Mouse (Mus musculus) WW6 (cell line): ENCODE data around the gene Fbxl4.
"Not testable (repeated sequence)": the region's sequence is repeated elsewhere in the genome, so short reads cannot be mapped to it uniquely, and the experiment has no call there.

Experiments
- DNase-seq: peaks from one replicate; pipeline ENCODE4 v3.0.0-alpha.2; 2013; ENCODE audit warnings: low read depth, low spot score

Fbxl4 gene

DNA sequence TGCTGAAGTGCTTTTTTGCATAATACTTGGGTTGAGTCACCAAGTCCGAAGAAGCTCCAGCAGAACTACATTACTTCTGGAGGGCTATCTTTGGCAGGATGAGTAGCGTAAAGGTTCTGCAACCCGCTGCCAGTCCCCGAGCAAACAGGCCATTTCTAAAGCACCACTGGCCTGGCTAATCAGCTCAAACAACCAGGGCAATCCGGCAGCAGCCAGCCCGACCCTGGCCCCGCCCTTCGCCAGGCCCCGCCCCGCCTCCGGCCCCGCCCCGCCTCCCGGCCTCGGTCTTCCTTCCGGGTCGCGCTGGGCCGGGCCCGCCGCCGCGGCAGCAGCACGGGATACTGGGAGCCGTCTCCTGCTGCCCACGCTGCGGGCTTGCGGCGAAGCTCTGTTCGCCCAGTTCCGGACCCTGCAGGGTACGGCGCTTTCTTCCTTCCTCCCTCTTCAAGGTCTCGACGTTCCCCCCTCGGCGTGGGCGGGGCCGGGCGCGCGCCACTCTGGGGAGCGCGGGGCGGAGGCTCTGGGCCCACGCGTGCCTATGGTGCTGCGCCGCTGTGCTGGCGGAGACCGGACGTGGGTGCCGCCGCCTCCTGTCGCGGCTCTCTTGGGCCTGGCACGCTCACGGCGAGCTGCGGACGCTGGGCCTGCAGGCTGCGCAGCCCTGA, at the start of gene Fbxl4:
Gene Fbxl4 (plus strand): TSS at position 278 of the 665 bp plus-strand sequence.
- DNase-seq: peak; percentile 43

DNA sequence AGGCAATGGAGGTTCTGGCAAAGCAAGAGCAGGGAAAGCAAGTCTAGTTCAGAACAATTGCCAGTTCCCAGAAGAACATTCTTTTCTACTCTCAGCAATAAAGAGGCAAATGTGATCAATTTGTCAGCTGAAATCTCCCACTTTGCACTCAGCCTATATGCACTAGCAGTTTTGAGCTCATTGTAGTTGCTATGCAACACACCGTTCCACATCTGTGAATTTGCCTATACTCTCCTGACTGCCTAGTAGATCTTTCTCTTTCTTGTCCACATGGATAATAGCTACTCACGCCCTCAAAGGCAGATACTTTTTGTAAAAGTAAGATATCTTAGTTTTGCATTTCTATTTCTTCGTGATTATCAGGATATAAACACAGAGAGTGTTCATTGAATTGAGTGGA, 42.8 kb upstream of the Fbxl4 start:
- DNase-seq: no peak

DNA sequence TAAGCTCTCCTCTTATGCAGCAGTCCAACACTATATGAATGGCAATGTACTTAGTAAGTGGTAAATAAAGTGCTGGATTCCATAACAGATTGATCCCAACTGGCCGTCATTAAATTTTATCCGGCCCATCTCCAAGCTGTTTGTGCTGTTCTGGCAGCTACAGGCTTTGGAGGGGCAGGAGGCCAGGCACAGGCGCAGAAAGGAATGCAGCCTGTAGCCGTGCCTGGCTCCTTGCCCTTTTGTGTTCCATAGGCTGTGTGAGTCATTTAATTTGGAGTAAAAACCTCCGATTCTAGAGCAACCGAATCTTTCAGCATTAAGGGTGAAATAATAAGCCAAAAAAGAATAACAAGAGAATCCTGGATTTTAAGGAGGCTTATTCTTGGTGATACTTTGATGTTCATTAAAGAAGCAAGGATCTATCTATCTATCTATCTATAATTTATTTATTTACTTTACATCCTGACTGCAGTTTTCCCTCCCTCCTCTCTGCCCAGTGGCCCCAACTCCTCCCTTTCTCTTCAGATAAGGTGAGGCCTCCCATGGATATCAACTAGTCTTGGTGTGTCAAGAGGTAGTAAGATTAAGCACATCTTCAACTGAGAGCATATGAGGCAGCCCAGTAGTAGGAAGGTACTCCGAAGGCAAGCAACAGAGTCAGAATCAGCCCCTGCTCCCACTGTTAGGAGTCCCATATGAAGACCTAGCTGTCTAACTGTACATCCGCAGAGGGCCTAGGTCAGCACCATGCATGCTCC, 14.3 kb upstream of the Fbxl4 start:
- no peak for DNase-seq

DNA sequence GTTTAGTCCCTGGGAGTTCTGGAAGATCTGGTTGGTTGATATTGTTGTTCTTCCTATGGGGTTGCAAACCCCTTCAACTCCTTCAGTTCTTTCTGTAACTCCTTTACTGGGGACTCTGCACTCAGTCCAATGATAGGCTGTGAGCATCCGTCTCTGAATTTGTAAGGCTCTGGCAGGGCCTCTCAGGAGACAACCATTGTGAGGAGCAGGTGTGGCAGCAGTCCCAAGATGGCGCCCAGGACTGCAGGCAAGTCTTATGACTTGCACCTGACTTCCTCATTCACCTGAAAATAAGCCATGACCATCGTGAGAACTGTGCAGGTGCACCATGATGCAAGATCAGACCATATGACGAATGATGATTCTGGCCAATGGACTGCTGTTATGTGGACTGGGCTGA, 8.3 kb upstream of the Fbxl4 start:
- not testable (repeated sequence) for DNase-seq

DNA sequence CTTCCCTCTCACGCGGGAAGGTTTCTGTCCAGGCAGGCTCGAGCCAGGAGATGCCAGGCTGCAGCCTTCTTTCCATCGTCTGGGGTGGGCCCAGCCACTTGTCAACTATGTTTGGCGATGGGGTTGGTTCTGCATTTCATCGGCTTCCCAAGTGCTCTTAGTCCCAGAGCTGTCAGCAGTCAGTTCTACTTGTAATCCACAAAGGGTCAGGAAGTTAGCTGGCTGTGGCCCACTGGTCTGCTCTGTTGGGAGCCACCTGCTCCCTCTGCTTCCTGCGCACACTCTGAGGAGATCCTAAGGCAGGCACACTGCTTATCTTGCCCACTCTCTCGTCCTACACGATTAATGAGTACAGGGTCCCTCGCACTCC, 573 bp downstream of the Fbxl4 start:
- DNase-seq: peak; percentile 28

DNA sequence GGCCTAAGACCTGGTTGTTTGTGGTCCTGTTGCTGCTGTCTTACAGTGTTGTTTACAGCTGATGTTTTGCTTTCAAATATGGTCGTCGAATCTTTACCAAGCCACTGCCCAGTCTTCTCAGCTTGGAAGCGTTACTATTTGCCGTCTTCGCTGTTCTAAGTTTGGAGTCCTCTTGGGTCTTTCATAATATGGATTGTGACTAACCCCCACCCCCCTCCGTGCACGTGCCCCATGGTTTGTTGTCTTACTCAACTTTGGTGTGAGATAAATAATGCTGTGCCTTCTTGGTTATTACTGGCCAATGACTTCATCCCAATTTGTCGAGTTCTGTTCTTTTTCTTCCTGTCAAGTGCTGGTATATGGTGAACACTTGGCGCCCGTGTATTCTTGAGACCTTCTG, 1.1 kb downstream of the Fbxl4 start:
- no peak for DNase-seq

DNA sequence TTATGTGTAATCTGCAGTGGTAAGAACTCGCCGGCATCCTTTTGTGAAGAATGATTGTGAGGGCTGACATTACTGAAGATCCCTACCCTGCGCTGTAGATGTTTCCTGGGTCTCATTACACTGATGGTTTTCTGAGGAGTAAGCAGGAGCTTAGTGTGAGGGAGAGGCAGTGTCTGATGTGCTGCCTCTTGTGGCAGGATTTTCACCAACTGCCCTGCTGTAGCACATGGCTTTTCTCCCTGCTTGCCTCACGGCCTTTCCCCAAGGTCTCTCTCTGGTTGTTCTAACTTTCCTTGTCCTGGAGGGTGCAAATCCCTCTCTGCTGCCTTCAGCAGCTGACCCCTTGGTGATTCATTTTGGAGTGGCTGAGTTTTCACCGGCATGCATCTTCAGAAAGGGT, 10.0 kb downstream of the Fbxl4 start:
- DNase-seq: no peak

DNA sequence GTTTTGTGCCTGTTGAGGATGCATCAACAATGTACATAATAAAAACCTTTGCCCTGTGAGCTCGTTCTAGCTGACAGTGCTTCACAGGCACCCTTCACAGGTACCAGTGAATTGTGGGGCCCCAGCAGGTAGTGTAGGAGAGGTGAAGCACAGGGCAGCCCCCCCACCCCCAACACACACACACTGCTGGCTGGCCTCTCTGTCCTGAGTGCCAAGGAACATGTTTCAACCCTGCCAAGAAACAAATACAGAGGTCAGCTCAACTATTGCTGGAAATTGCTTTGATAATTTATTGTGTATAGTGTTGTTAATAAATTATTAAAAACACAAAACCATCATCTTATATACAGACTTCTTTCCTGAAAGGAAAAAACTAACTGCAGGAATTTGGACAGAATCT, 21.2 kb downstream of the Fbxl4 start:
- no peak for DNase-seq

DNA sequence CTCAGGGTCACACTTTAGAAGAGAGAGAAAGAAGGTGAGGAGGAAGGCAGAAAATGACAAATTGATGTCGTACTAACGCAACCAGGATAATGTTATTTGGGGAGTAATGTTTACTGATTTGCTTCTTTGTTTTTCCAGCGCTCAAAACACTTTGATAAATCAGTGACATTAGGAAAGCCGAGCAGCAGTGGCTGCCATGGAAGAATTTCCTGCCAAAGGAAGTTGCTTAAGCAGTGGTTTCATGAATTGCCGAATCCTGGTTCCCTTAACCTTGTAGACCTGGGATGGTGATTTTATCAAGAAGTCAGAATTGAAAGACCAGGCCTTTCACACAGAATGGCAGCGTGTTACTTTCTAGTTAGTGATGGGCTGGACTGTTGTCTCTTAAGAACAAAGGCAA, 23.3 kb downstream of the Fbxl4 start:
- DNase-seq: no peak

DNA sequence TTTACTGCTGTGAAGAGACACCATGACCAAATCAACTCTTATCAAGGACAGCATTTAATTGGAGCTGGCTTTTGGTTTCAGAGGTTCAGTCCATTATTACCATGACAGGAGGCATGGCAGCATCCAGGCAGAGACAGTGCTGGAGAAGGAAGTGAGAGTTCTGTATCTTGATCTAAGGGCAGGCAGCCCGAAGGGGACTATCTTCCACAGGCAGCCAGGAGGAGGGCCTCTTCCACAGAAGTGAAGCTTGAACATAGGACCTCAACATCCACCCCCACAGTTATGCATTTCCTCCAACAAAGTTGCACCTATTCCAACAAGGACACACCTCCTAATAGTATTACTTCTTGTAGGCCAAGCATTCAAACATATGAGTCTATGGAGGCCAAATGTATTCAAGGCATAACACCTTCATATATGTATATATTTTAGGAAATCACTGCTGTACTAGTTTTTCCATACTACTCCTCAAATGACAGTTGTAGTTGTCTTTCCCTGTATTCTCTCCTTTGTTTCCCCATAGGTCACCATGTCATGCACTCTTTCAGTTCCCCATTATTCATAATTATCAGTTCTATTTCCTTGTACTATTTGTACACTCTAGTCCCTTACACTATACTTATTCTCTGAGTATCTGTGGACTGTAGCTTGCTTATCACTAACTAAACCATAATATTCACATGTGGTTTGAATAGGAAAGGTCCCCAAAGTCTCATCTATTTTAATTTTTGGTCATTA, 26.4 kb downstream of the Fbxl4 start:
- DNase-seq: no peak

DNA sequence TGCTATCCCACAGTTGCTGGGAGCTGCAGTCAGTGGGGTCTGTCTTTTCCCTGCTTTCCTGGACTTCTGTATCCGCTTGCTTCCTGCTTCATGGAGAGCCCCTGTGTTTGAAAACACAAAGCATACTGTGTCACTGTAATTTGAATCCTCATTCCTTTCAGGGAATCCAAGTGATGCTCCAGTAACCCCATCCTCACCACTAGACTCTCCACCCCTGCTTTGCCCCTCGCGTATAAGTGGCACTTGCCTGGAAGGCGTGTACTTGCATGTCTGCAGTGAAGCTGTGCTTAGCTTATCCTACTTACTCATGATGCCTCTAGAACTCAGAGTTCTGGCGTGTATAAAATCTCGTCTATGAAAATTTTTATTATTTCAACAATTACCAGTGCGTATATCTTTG, 32.7 kb downstream of the Fbxl4 start:
- no peak for DNase-seq

DNA sequence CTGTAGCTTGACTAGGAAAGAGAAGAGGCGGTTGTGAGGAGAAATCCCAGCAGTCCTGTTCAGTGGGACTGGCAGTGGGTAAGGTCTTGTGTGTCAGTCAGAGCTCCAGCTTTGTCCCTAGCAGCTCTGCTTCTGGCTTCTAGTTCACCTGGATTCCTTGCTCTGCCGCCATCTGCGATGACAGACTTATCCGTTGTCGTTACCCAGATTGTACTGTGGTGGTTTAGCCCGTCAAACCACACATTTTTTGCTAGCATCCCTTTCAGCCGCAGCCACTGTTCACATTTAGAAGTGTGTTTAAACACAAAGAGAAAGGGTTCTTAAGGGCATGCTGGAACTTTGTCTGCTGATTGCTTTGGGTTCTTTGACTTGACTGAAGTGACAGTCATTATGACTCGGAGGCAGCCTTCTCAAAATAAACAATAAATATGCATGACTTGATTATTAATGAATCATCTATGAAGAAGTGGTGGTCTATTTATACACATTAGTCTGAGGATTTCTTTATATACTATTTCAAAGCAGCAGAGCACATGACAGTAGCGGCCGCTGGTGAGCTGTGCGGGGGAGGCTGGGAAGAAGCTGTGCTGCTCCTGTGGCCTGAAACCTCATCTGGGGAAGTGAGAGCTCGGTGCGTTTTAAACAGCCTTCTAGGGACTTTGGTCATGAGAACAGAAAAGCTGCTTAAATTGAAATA, 35.6 kb downstream of the Fbxl4 start:
- no peak for DNase-seq

DNA sequence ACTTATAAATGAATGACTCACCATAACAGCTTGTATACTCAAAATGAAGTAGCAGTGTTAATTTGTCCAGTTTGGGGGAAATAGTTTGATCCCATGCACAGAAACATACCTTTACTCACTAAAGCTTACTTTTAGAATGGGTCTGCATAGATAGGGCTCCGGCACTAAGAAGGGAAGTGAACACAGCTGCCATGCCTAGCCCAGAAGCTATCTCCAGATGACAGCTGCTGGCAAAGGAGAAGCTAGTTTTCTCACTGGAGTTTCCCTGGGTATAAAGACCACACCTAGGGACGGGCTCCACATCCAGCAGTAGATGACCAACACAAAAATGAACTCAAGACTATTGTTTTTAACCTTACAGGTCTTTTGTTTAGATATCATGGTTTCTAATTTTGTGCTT, 38.1 kb downstream of the Fbxl4 start:
- no peak for DNase-seq

DNA sequence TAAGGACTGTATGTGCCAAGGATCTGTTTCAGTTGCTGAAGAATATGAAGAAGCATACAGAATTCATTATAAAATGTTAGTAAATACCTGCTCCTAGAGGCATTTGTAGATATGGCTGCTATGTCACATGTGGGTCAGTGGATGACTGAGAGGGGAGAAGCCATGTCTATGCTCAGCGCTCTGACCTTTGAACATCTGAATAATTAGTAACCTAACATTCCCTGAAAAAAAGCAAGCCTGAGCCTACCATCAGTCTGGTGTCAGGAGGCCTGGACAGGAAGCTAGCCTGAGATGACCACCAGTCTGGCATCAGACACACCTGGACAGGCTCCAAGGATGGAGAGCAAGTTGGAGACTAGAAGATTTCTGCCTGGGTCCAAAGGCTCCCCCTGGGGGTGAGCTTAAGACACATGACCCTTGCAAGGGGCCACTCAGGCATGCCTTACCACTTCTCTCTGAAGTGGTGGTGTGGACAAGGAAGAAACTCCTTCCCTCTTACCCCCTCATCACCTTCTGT, 39.2 kb downstream of the Fbxl4 start:
- DNase-seq: no peak

DNA sequence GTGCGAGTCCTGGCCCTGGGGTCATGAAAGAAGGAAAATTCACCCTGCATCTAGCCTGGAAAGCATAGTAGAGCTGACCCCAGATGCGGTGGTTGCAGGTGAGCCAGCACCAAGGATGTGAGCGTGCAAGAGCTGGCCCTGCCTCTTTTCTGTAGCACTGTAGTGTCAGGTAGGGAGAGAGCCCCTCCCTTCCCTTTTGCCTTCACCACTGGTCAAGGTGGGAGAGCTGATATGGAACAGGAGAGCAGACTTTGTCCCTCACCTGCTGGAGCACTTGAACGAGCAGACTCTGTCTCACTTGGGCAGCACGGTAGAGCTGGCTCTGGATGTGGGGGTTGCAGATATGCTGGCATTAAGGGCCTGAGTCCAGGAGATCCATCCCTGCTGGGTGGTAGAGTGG, 39.7 kb downstream of the Fbxl4 start:
- no peak for DNase-seq

DNA sequence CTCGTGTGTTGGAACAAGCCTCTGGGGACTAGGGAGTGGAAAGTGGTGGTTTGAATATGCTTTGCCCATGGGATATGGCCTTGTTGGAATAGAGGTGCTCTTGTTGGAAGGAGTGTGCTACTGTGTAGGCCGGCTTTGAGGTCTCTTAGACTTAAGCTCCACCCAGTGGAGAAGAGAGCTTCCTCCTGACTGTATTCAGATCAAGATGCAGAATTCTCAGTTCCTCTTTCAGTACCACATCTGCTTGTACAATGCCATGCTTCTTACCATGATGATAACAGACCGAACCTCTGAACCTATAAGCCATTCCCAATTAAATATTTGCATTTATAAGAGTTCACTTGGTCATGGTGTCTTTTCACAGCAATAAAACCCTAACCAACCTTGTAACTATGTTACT, 44.7 kb downstream of the Fbxl4 start:
- no peak for DNase-seq

DNA sequence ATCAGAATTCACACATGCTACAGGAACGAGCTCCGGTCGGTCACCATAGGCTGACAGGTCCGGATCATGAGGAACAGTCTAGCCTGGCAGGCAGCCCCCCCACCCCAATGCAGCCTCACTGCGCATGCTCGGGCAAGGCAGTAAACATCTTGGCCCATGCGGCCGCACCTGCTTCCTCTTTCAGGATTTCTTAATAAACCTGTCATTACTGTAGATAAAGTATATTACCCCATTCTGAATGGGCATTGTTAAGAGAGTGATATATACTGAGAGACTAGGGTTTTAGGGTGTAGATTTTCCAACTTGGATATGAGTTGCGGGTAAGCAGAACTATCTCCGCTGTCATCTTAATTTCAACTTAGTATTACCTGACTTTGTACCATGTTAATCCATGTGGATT, 45.6 kb downstream of the Fbxl4 start:
- DNase-seq: no peak

DNA sequence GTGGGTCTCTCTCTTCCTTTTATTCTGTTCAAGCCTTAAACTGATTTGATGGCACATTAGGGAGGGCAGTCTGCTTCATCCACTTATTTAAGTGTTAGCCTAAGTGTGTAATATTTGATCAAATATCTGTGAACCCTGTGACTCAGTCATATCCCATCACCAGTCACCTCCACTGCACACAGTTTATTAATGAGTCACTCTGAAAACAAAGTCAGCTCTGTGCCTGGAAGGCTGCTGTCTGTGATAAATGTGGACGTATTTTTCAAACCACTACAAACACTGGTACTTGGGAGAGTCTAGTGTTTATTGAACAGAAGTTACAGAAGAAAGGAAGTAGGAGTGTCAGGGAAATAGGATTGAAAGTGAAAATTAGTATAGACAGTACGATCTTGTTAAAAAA, 63.3 kb downstream of the Fbxl4 start:
- DNase-seq: no peak

DNA sequence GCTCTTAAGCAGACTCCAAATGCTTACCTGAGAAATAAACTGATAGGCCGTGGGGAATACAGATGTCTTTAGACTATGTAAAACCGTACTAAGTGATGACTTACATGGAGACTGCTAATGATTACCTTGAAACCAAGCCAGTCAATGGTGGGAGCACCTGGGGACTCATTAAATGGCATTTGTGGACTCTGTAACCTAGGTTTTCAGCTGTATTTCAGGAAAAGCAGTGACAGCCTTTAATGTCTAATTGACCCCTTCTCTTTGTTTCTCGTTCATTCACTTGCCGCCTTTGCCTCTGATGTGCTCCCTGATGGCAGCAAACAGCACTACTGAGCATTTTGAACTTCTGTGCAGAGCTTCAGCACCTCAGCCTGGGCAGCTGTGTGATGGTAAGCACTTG, 65.1 kb downstream of the Fbxl4 start:
- no peak for DNase-seq

DNA sequence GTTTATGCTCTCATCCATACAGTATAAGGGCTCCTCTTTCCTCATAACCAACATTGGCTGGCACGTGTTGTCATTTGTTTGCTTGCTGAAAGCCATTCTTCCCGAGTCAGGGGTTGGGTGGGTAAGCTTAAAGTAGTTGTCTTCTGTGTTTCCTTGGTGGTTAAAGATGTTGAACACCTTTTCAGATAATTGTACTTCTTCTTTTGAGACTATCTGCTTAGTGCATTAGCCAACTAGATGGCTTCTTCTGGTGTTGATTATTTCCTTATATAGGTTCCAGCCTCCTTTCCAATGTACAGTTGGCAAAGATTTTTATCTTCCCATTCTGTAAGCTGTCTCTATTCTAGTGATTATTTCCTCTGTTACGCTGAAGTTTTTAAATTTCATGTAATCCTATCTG, 70.8 kb downstream of the Fbxl4 start:
- no peak for DNase-seq

DNA sequence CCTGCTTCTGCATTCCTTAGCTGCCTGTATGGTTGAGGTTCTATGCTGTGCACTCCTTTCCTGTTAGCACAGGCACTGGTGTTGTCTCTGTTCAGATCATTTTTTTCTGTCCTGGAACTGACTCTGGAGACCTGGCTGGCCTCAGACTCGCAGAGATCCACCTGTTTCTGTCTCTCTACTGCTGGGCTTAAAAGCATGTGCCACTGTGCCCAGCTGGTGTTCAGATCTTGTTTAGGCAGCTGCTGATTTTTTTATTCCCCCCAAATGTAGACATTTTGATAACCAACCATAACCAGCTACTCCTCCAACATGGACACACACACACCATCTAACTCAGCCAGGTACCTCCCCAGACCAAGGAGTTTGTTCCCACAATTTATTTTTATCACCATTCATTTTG, 112.2 kb downstream of the Fbxl4 start:
- DNase-seq: no peak
